Mouse (Mus musculus) ES-Bruce4 (cell line): ENCODE measurements around the gene Baiap2.

Source experiments
- CTCF ChIP-seq: IDR thresholded peaks from one replicate; pipeline ENCODE4 v1.8.1; 2011; ENCODE audit warnings: low read depth, low read length
- EP300 ChIP-seq: IDR thresholded peaks from 2 replicates; pipeline ENCODE4 v1.6.1; 2011; ENCODE audit warnings: low read depth, low read length; ENCODE audit not compliant: insufficient read depth

DNA sequence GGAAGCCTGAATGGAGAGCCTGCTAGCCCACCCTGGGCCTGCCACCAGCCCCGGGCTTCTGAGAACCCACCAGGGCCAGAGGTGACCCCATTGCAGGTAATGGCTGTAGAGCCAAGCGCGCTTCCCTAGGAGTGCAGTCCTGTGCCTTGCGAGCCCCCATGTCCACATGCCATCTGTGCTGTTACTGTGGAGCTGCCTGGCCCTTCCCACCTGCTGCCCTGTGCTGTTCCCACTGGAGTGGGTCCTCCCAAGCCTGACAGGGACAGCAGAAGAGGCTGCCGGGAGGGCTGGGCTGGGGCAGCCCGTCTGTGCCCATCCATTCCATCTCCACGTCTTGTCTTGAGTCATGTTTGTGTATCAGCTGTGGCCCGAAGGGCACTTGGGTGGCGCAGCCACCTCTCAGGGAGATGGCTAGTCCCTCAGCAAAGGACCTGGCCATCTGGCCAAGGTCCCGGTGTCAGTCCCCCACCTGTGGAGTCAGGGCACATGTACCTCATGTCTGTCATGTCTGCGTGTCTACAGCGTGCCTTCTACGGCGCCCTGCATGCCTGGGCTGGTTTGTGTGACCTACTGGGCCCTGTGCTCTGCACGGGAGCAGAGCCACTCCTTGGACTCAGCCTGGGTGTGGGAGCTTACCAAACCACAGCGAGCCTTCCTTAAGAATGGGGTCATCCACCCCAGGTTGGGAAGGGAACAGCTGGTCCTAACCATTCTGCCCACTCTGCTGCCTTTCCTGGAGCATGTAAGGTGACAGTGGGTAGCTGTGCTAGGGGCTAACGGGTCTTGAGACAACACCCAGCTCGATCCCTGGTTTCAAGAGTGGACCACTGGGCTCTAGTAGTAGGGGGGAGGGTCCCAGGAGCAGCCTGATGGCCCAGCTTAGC is 63.1 kb downstream of the Baiap2 start:
- TF ChIP-seq CTCF (no peak), EP300 (no peak)
